Mouse (Mus musculus) kidney, postnatal 14 days (tissue): Measurements from ENCODE around the gene Gm20388.
A peak's percentile ranks its signal among the peaks of the same experiment; 100 is the strongest.

Experiments used
- DNase-seq: peaks from one replicate; pipeline ENCODE4 v3.0.0; 2022; ENCODE audit warnings: mixed read lengths

Gm20388 gene

GRCm38 (mm10) chr8:120129547-120129946 lies 218.9 kb downstream of the Gm20388 start:
- no peak for DNase-seq

GRCm38 (mm10) chr8:120131158-120131557 lies 220.5 kb downstream of the Gm20388 start:
- DNase-seq: no peak

GRCm38 (mm10) chr8:120133169-120133568 lies 222.5 kb downstream of the Gm20388 start:
- DNase-seq: peak; percentile 78

DNA sequence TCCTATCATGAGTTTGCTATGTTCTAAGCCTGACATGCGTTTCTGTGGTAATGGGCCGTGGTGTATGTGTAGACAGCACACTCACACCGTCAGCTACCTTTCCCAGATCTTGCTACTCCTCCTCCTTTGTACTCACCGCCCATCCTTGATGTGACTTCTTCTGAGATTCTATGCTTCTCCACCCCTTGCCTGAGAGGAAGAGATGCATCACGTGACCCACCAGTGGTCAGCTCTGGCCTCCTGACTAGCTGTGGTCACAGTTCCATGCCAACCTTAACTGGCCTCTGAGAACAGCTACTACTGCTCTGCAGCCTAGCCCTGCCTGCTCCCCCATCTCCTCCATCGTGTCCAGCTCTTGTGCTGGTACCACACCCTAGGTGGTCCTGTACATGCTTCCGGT lies 225.0 kb downstream of the Gm20388 start:
- DNase-seq: no peak

DNA sequence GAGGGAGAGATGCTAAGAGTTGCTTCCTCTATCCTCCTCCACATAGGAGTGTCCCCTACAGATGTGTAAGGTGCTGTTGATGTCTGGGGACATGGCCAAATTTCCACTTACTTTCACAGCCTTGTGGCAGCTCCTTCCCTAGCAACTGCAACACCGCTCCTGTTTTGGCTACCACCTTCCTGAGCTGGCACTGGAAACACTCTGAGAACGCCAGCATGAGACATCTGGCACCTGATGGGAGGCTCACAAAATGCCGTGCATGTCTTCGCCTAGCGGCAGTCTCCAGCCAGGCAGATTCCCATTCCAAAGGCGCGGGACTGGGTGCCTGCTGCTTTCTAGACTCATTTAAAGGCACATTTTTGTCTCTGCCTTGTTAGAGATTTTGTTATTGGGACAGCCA lies 226.0 kb downstream of the Gm20388 start:
- no peak for DNase-seq

GRCm38 (mm10) chr8:120138958-120139357 lies 228.3 kb downstream of the Gm20388 start:
- no peak for DNase-seq

DNA sequence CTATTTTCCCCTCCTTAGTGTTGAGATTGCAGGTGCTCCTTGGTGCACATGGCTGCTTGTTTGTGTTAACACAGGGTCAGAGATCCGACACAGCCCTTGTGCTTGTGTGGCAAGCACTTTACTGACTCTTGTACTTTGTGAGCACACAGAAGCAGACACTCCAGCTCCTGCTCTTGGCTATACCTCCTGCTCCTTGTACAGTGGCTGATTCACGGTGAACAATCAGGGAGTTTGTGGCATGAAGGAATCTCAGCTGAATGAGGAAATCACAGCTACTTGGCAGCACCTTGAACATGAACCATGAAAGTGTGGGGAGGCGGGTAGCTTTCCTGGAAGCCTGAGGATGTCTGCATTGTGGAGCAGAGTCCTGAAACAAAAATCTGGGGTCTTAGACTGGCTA lies 230.1 kb downstream of the Gm20388 start:
- DNase-seq: no peak

- no peak for DNase-seq
Measured at GRCm38 (mm10) chr8:120143911-120144651, 233.4 kb downstream of the Gm20388 start.

DNA sequence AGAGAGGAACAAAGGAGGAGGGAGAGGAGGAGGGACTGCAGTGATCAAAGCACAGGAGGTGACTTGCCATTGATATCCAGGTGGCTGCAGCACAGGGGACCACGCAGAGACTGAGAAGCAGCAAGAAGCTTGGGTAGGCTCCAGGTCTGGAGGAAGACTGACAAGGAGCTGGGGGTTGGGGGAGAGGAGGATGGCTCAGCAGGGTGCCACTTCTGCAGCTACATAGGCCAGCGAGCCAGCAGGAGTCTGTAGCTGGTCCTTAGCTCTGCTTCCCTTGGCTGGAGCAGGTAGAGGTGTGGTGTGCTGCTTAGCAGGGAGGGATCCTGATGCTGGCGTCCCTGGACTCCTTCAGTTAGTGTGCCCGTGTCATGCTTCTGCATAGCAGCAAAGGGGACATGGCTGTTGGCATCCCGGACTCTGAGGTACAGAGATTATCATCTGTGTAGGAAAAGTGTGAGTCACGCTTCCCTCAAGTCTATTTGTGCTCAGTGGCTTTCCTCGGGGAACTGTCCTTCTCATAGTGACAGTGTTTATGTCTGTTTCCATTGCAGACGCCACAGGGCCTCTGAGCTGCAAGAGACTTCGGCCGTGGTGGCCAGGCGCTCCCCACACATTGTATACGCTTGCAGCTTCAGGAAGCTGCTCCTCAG lies 234.1 kb downstream of the Gm20388 start:
- DNase-seq: no peak

GRCm38 (mm10) chr8:120146051-120146450 lies 235.4 kb downstream of the Gm20388 start:
- no peak for DNase-seq

DNA sequence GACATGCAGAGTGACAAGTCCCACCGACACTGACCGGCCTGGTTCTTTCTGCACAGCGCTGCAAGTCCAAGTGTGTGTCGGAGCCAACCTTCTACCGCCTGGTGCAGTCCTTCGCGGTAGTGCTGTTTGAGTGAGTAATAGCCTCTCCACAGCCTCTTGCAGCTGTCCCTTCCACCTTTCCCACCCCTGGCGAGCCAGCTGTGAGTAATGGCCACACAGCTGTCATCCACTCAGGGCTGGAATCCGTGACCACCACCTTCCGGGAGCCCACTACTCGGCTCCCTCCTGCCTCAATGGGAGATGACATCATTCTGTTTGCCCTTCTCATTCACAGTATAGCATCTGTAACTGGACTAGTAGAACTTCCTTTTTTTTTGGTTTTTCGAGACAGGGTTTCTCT lies 239.4 kb downstream of the Gm20388 start:
- no peak for DNase-seq

GRCm38 (mm10) chr8:120151151-120151550 lies 240.5 kb downstream of the Gm20388 start:
- no peak for DNase-seq

DNA sequence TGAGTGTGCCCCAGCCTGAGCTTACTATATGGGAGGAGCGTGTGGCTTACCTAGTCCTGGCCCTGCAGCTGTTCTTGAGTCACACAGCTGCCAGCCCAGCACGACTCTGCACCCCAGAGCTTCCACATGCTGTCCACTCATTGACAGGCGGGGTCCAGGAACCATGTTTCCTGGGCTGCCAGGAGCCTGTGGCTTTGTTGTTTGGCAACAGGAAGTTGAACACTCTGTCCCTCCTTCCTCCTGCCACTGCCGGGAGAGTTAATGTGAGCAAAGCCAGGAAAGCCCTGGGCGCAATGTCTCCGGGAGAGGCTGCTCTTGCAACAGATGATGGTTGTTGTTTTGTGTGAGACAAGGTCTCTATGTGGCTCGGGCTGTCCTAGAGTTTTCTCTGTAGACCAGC lies 242.0 kb downstream of the Gm20388 start:
- no peak for DNase-seq

DNA sequence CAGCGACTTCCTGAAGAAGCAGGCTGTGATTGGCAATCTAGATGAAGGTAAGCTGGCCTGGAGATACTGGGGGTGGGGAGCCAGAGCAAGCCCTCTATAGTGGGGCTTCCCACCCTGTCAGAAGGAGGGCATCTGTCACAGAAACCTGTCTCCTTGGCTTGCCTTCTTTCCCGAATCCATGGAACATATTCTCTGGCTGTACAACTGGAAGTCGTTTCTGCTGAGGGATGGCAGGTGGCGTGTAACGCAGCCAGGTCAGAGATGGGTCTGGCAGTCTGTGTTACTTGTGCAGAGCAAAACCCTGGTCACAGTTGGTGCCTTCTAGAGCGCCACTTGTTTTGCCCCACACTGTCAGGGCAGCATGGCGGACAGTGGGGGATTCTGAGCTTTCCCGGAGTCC lies 249.7 kb downstream of the Gm20388 start:
- no peak for DNase-seq

DNA sequence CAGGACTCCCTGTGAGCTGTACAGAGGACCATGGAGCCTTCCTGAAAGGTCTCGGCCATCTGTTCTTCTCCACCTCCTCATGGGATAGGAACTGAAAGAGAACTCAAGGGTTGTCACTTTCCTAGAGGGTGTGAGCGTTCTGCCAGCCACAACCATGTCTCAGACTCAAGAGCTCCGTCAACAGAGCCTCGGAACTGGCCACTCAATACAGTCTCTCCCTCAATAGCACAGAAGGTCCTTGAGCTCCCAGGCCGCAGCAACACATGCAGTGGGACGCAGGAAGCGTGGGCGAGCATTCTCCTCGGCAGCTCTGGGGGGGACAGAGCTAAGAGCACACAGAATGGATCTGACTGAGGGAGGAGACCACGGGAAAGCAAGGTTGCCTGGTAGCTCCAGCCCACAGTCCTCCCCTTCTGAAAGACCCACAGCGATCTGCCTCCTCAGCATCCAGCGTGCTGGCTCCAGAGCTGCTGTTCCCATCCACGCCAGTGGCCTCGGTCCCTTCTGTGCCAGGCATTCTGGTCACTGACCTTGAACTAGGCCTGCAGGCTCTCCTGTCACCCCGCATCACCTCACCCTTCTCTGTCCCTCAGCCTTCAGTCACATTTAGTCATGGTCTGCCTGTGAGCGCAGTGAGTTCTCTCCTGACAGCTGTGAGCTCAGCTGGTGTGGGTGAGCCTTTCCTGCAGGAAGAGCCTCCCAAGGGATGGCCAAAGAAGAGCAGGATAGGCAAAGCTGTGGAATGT lies 251.2 kb downstream of the Gm20388 start:
- DNase-seq: no peak

DNA sequence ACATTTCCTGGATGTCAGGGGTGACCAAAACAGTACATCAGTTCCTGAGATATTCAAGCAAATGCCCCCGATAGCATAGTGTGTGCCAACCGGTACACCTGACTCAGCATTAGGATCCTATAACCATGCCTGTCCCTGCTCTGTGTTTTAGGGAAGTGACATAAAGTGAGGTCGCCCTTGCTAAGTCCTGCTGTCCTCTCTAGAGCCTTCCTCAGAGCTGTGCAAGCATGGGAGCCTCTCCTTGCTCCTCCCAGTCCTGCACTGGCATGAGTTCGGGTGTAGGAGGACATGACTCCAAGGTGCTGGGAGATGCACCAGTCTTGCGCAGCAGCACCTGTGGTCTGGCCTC lies 251.7 kb downstream of the Gm20388 start:
- DNase-seq: no peak

GRCm38 (mm10) chr8:120163376-120163775 lies 252.7 kb downstream of the Gm20388 start:
- DNase-seq: no peak

GRCm38 (mm10) chr8:120164026-120164425 lies 253.4 kb downstream of the Gm20388 start:
- peak; percentile 25 for DNase-seq

DNA sequence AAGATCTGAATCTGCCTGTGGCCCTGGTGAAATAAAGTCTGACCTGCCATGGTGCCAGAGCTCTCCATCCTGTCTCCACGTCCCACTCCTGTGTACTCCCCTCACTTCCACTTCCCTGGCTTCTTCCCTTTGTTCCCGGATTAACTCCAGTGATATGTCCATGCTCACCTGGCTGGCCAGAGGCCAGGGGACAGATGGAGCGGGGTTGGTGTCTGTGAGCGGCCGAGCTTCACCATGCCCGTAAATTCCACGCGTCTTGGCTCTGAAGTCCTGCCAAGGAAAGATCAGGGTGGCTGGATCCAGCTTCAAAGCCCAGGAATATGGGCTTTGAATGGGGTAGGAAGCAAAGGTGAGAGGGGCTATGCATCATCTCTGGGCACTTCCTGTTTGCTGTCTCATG lies 256.5 kb downstream of the Gm20388 start:
- no peak for DNase-seq

DNA sequence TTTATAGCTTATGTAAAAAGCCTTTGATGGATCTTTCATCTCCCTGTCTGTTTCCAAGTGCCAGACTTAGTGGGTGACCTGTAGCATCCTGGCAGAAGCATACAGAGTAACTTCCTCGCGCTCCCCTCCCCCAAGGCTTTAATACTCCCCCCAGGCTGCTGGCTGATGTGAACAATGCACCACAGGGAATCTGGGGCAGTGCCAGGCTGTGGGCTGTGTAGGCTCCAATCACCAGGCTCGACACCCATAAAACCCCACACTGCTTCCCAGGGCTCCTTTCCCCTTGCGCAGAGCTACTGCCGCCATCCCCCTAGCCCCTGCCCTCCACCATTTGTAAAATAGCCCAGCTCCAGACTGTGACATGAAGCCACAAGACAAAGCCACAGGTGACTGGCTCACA lies 257.2 kb downstream of the Gm20388 start:
- no peak for DNase-seq

DNA sequence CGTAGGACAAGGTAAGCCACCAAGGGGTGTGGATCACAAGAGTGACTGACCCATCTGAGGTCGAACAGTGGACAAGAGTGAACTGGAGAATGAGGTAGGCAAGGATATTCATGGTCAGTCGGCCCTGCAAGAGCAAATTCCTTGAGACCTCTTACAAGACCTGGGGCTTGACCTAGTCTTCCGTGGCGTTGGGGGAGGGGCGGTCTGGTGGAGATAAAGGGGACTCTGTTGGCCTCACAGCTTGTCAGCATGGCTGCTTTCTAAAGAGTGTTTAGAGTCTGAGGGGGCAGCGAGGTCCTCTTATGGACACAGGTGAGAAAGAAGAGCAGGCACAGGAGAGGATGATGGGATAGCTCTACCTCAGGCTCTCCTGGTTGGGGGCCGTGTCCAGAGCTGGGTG lies 258.5 kb downstream of the Gm20388 start:
- DNase-seq: no peak

DNA sequence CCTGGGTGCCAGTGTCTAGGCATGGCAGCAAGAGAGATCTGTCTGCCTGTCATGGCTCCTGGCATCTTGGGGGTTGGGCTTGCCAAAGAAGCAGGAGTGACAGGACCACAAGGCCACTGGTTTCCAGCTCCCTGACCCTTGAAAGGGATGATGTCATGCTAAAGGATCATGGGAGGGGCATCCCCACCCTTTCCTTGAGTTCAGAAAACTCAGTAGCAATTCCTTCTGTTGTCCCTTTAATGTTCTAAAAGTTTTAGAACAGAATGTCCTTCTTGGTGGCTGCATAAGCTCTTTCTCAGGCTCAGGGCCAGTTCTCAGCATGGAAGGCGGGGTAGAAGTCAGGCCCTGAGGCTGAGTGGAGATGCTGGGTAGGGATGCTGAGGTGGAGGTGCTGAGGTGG lies 262.6 kb downstream of the Gm20388 start:
- DNase-seq: no peak

GRCm38 (mm10) chr8:120174606-120175005 lies 264.0 kb downstream of the Gm20388 start:
- DNase-seq: no peak

GRCm38 (mm10) chr8:120176605-120177004 lies 266.0 kb downstream of the Gm20388 start:
- DNase-seq: no peak
